ENCODE assay signal across 25 mouse cellular contexts in the genomic region with DNA sequence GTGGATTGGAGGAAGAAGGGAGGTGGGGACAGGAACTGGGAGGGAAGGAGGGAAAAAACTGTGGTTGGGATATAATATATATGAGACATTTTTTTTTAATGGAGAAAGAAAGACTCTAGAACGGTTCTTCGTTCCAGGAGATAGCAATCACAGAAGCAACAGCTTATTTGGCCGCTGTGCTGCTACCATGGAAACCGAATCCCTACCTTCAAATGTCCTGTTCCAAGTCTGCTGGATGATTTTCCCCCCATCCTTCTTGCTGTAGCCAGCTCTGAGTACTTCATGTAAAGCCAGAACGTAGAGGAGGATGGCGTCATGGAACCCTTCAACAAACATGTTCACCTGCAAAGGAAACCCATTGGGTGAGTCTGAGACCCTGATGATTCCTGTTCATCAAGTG. TPM values are rescaled to one million over a fixed set of nuclear protein-coding genes. Genes with fewer than 3 reads are reported as not detected.
"Had no signal": no experiment of that assay in that cellular context is flagged by ENCODE, and none has a peak within 500 bp of the region (broad histone marks: within the 10 kb centered on the region; RNA-seq: fewer than 3 reads in every experiment).

No protein-coding gene starts in this region.

- H3K4me3 ChIP-seq: gastrocnemius, adult 2 months; heart, embryonic 10.5 days; heart, embryonic 12.5 days; hindbrain, embryonic 10.5 days; hindbrain, embryonic 12.5 days; intestine, embryonic 15.5 days; limb, embryonic 10.5 days; limb, embryonic 12.5 days; liver, embryonic 13.5 days had no signal

- ATAC-seq: forebrain, embryonic 16.5 days; hindbrain, embryonic 16.5 days; inflammation-experienced regulatory T-cells, adult 6 months; intestine, embryonic 15.5 days; intestine, postnatal 0 days had no signal

- H3K27ac ChIP-seq: gastrocnemius, adult 2 months; heart, embryonic 10.5 days; hindbrain, embryonic 10.5 days; hindbrain, embryonic 12.5 days; hindbrain, embryonic 14.5 days; intestine, embryonic 15.5 days; limb, embryonic 10.5 days; limb, embryonic 12.5 days; liver, embryonic 13.5 days had no signal

- DNase-seq: gastrocnemius, adult 2 months; gastrocnemius, postnatal 10 days; gastrocnemius, postnatal 25 days; heart, postnatal 10 days; heart, postnatal 4 days; kidney, adult 18-20 months; kidney, adult 8-10 months; kidney, postnatal 10 days; kidney, postnatal 25 days; kidney, postnatal 4 days; liver; liver, embryonic 13.5 days had no signal

RNA-seq across cellular contexts. Expression of a gene that starts 48.7 kb away (rescaled TPM):
- total RNA-seq: granulocyte monocyte progenitor cell, adult 5-6 weeks had no signal
